Mouse (Mus musculus): ENCODE data around the gene Rtbdn. TPM values are rescaled to one million over a fixed set of nuclear protein-coding genes. Genes with fewer than 3 reads are reported as not detected.
A peak's percentile ranks its signal among the peaks of the same experiment; 100 is the strongest.

Rtbdn gene
- polyA plus RNA-seq, 1 experiment from 2014 or later, result 0.21 TPM

GRCm38 (mm10) chr8:84947241-84947545 lies 402 bp downstream of the Rtbdn start:
- H3K27ac ChIP-seq, result no peak overlapping the region
- 18% methylated on average over 9 of the region's 9 CpGs for WGBS
- no peak overlapping the region for H3K4me3 ChIP-seq
- H3K9me3 ChIP-seq, result no peaks in the 10 kb centered on the region
- H3K36me3 ChIP-seq, result no peaks in the 10 kb centered on the region
- DNase-seq (ENCODE audit: low spot score), result no peak
- H3K4me1 ChIP-seq, result peaks cover 18% of the 10 kb centered on the region
- H3K27me3 ChIP-seq (ENCODE audit: insufficient read depth, poor library complexity, severe bottlenecking), result peaks cover 93% of the 10 kb centered on the region

GRCm38 (mm10) chr8:84949753-84950152 lies 3.0 kb downstream of the Rtbdn start:
- DNase-seq (ENCODE audit: low spot score), result no peak
- no peak overlapping the region for H3K27ac ChIP-seq
- 16% methylated on average over 12 of the region's 12 CpGs for WGBS
- H3K36me3 ChIP-seq, result no peaks in the 10 kb centered on the region
- H3K27me3 ChIP-seq (ENCODE audit: insufficient read depth, poor library complexity, severe bottlenecking), result peaks cover 86% of the 10 kb centered on the region
- peaks cover 18% of the 10 kb centered on the region for H3K4me1 ChIP-seq
- H3K4me3 ChIP-seq, result no peak overlapping the region
- no peaks in the 10 kb centered on the region for H3K9me3 ChIP-seq

GRCm38 (mm10) chr8:84952612-84953255 lies 5.9 kb downstream of the Rtbdn start:
- H3K27me3 ChIP-seq (ENCODE audit: insufficient read depth, poor library complexity, severe bottlenecking), result peaks cover 58% of the 10 kb centered on the region
- H3K4me3 ChIP-seq, result 0 out of 2 replicates have a peak overlapping the region, but pooled peaks have one; percentile 22
- H3K36me3 ChIP-seq, result peaks cover 15% of the 10 kb centered on the region; the same call in 1 of the 2 replicates
- peaks cover 5% of the 10 kb centered on the region; the same call in 1 of the 2 replicates for H3K4me1 ChIP-seq
- 6% methylated on average over 18 of the region's 18 CpGs for WGBS
- no peaks in the 10 kb centered on the region for H3K9me3 ChIP-seq
- no peak overlapping the region for H3K27ac ChIP-seq
- no peak for DNase-seq (ENCODE audit: low spot score)

- DNase-seq (ENCODE audit: low spot score), result no peak
- peaks cover 37% of the 10 kb centered on the region for H3K36me3 ChIP-seq
These were observed 10.0 kb downstream of the Rtbdn start for GRCm38 (mm10) chr8:84956768-84957167.

GRCm38 (mm10) chr8:84959811-84960210 lies 13.0 kb downstream of the Rtbdn start:
- peaks cover 49% of the 10 kb centered on the region for H3K36me3 ChIP-seq
- H3K4me3 ChIP-seq, result no peak overlapping the region
- H3K4me1 ChIP-seq, result peaks cover under 1% of the 10 kb centered on the region
- no peak overlapping the region for H3K27ac ChIP-seq
- no peaks in the 10 kb centered on the region for H3K9me3 ChIP-seq
- no peaks in the 10 kb centered on the region for H3K27me3 ChIP-seq (ENCODE audit: insufficient read depth, poor library complexity, severe bottlenecking)
- DNase-seq (ENCODE audit: low spot score), result no peak
- 87% methylated on average over 7 of the region's 7 CpGs for WGBS

More at GRCm38 (mm10) chr8:84956768-84957167, 10.0 kb downstream of the Rtbdn start:
- Histone ChIP-seq H3K27ac (no peak overlapping the region), H3K27me3 (ENCODE audit: insufficient read depth, poor library complexity, severe bottlenecking) (peaks cover 20% of the 10 kb centered on the region; the same call in 1 of the 2 replicates), H3K9me3 (no peaks in the 10 kb centered on the region), H3K4me3 (no peak overlapping the region), H3K4me1 (peaks cover 5% of the 10 kb centered on the region; the same call in 1 of the 2 replicates)
- WGBS, result 44% methylated on average over 2 of the region's 2 CpGs

- no peaks in the 10 kb centered on the region for H3K27me3 ChIP-seq (ENCODE audit: insufficient read depth, poor library complexity, severe bottlenecking)
These were observed 17.2 kb downstream of the Rtbdn start for GRCm38 (mm10) chr8:84963952-84964351.

GRCm38 (mm10) chr8:84965731-84966291 lies 19.0 kb downstream of the Rtbdn start:
- Histone ChIP-seq H3K4me3 (peak overlapping the region; percentile 78), H3K27me3 (ENCODE audit: insufficient read depth, poor library complexity, severe bottlenecking) (no peaks in the 10 kb centered on the region), H3K4me1 (peaks cover 35% of the 10 kb centered on the region), H3K9me3 (no peaks in the 10 kb centered on the region), H3K36me3 (peaks cover 17% of the 10 kb centered on the region), H3K27ac (peak overlapping the region; percentile 78)
- peak; percentile 99 for DNase-seq (ENCODE audit: low spot score)
- under 1% methylated on average over 41 of the region's 41 CpGs for WGBS

More at GRCm38 (mm10) chr8:84963952-84964351, 17.2 kb downstream of the Rtbdn start:
- H3K9me3 ChIP-seq, result no peaks in the 10 kb centered on the region
- no peak overlapping the region for H3K4me3 ChIP-seq
- 83% methylated on average over 4 of the region's 4 CpGs for WGBS
- H3K4me1 ChIP-seq, result peaks cover 29% of the 10 kb centered on the region
- H3K36me3 ChIP-seq, result peaks cover 25% of the 10 kb centered on the region
- DNase-seq (ENCODE audit: low spot score), result no peak
- no peak overlapping the region for H3K27ac ChIP-seq

GRCm38 (mm10) chr8:84966603-84967002 lies 19.8 kb downstream of the Rtbdn start:
- peak overlapping the region; percentile 78 for H3K27ac ChIP-seq
- peaks cover 22% of the 10 kb centered on the region for H3K36me3 ChIP-seq

GRCm38 (mm10) chr8:84967532-84968304 lies 20.9 kb downstream of the Rtbdn start:
- Histone ChIP-seq H3K27me3 (ENCODE audit: insufficient read depth, poor library complexity, severe bottlenecking) (no peaks in the 10 kb centered on the region), H3K4me3 (peak overlapping the region; percentile 22; the same call in 1 of the 2 replicates), H3K36me3 (peaks cover 30% of the 10 kb centered on the region), H3K4me1 (peaks cover 40% of the 10 kb centered on the region), H3K9me3 (no peaks in the 10 kb centered on the region), H3K27ac (peak overlapping the region; percentile 97)
- DNase-seq (ENCODE audit: low spot score), result no peak
- WGBS, result 84% methylated on average over 13 of the region's 13 CpGs

More at GRCm38 (mm10) chr8:84966603-84967002, 19.8 kb downstream of the Rtbdn start:
- H3K4me1 ChIP-seq, result peaks cover 40% of the 10 kb centered on the region
- no peak for DNase-seq (ENCODE audit: low spot score)
- H3K9me3 ChIP-seq, result no peaks in the 10 kb centered on the region
- WGBS, result 20% methylated on average over 3 of the region's 3 CpGs
- peak overlapping the region; percentile 78 for H3K4me3 ChIP-seq
- H3K27me3 ChIP-seq (ENCODE audit: insufficient read depth, poor library complexity, severe bottlenecking), result no peaks in the 10 kb centered on the region

- Histone ChIP-seq H3K36me3 (peaks cover 35% of the 10 kb centered on the region), H3K27me3 (ENCODE audit: insufficient read depth, poor library complexity, severe bottlenecking) (no peaks in the 10 kb centered on the region), H3K4me3 (peak overlapping the region; percentile 83), H3K4me1 (peaks cover 40% of the 10 kb centered on the region), H3K27ac (peak overlapping the region; percentile 97), H3K9me3 (no peaks in the 10 kb centered on the region)
- DNase-seq (ENCODE audit: low spot score), result no peak
- 28% methylated on average over 2 of the region's 2 CpGs for whole genome bisulfite sequencing
These were observed 21.9 kb downstream of the Rtbdn start for GRCm38 (mm10) chr8:84968650-84969049.

GRCm38 (mm10) chr8:84969241-84970134 lies 22.7 kb downstream of the Rtbdn start, which contains the start of the genes Gm49661, Prdx2 and Rnaseh2a:
Gene Gm49661, minus strand, starts transcription at chr8:84969433.
Gene Prdx2, plus strand, starts transcription at chr8:84969587.
Gene Rnaseh2a, minus strand, starts transcription at chr8:84969767.
- no peaks in the 10 kb centered on the region for H3K27me3 ChIP-seq (ENCODE audit: insufficient read depth, poor library complexity, severe bottlenecking)
- peaks cover 40% of the 10 kb centered on the region for H3K4me1 ChIP-seq
- H3K27ac ChIP-seq, result peak within 1 kb of the TSS; percentile 97
- H3K36me3 ChIP-seq, result peaks cover 39% of the 10 kb centered on the region
- DNase-seq (ENCODE audit: low spot score), result peak; percentile 93
- peak within 1 kb of the TSS; percentile 83 for H3K4me3 ChIP-seq
- under 1% methylated on average over 56 of the region's 56 CpGs for WGBS
- H3K9me3 ChIP-seq, result no peaks in the 10 kb centered on the region

- Histone ChIP-seq H3K4me3 (peak overlapping the region; percentile 83), H3K9me3 (no peaks in the 10 kb centered on the region), H3K27ac (peak overlapping the region; percentile 97), H3K36me3 (peaks cover 44% of the 10 kb centered on the region), H3K4me1 (peaks cover 38% of the 10 kb centered on the region), H3K27me3 (ENCODE audit: insufficient read depth, poor library complexity, severe bottlenecking) (no peaks in the 10 kb centered on the region)
- WGBS, result 14% methylated on average over 21 of the region's 21 CpGs
- DNase-seq (ENCODE audit: low spot score), result no peak
These were observed 23.5 kb downstream of the Rtbdn start for GRCm38 (mm10) chr8:84970135-84970790.

Data from heart, embryonic 10.5 days (tissue).